Mouse (Mus musculus) left cerebral cortex, adult 18-20 months (tissue): ENCODE measurements around the gene Olfr750. TPM values are rescaled to one million over a fixed set of nuclear protein-coding genes. Genes with fewer than 3 reads are reported as not detected.
A peak's percentile ranks its signal among the peaks of the same experiment; 100 is the strongest.

Experiments
- DNase-seq, 2 experiments: peaks; one replicate each; pipeline ENCODE4 v3.0.0; 2021 to 2022; ENCODE audit warnings: low spot score in 2 of 2, mixed read lengths in 1 of 2
- total RNA-seq, 2 experiments: library from RNA; stranded (reverse); gene quantifications; 2 replicates each; pipeline ENCODE4 v1.2.3; 2021

Gene Olfr750
- total RNA-seq, 2 experiments from 2014 or later: not detected

- peak; percentile 98 to 99 for DNase-seq
Measured at GRCm38 (mm10) chr14:51088970-51089673, 14.9 kb upstream of the Olfr750 start.

- DNase-seq: peak; percentile 88 to 89
Measured at GRCm38 (mm10) chr14:51088166-51088969, 14.1 kb upstream of the Olfr750 start.

DNA sequence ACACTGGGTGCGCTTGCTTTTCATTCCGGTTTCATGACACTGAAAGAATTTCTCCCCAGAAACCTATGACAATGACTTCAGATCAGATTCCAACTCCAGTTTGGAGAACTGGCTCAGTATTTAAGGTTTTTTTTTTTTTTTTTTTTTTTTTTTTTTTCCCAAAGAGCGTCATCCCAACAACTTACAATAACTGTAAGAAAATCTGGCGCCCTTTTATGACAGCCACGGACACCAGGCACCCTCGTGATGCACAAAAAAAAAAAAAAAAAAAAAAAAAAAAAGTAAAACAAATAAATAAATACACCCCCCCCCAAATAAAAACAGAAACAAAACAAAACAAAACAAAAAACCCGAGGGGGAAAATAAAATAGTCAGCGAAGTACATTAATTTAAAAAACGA, 13.5 kb upstream of the Olfr750 start:
- DNase-seq: no peak

GRCm38 (mm10) chr14:51085911-51086310, 11.7 kb upstream of the Olfr750 start:
- no peak for DNase-seq

GRCm38 (mm10) chr14:51085086-51085485, 10.9 kb upstream of the Olfr750 start:
- no peak for DNase-seq

DNA sequence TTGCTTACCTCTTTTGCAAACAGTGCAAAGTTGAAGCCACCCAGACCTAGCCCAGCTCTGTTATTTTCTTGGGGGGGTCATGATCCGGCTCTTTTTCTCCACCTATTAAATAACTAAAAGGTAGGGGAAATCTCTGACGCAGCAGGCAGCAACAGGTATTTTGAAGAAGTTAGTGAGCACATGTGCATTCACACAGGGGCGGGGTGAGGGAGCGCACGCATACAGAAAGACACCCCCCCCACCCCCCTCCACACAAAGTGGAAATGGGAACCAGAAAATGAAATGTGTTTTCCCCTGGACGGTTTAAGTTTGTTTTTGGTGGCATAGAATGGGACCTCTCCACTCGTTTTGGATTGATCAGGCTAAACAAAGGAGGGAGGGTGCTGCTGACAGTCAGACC, 9.6 kb upstream of the Olfr750 start:
- DNase-seq: no peak

DNA sequence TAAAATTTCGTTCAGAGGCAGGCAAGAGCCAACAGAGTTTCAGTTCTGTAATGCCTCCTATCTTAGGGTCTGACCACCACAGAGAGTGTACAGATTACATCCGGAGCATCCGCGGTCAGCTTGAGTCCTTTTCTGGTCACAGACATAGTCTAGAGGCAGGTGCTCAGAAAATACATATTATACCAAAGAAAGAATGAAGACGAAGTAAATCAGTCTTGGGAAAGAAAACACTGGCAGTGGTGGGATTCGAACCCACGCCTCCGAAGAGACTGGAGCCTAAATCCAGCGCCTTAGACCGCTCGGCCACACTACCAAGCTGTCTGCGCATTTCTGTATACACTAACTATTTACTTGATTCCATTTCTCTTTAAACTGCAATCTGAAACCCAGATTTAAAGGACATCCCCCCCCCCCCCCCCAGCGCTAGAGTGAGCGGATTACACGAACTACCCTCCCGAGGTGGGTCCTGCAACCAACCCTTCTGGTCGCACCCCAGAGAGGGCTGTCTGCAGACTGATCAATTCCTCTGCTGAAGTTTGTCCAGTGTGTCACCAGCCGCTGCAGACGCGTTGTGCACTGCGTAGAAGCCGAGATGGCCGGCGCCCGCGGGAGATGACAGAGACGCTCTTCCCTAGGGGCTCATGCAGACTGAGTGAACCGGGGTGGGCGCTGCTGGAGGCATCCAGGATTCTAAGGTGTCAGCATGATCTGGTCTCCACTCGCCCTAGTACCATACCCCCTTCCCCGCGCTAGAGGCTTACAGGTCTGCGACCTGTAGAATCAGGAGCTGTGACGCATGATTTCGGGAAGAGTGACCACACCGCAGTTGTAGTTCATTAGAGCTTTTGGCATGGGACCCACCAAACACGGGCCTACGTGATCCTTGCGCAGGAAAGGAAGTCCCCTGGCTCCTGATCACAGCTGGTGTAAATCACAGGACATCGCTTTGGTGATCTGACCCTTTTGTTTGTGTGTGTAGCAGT, 8.7 kb upstream of the Olfr750 start:
- peak; percentile 65 to 69 for DNase-seq

- no peak for DNase-seq
Measured at GRCm38 (mm10) chr14:51081035-51081434, 6.8 kb upstream of the Olfr750 start.

GRCm38 (mm10) chr14:51079180-51079579, 4.9 kb upstream of the Olfr750 start:
- DNase-seq: no peak

GRCm38 (mm10) chr14:51069617-51070016, 4.6 kb downstream of the Olfr750 start:
- no peak for DNase-seq

GRCm38 (mm10) chr14:51068956-51069355, 5.3 kb downstream of the Olfr750 start:
- DNase-seq: no peak

- DNase-seq: no peak
Measured at GRCm38 (mm10) chr14:51060761-51061160, 13.5 kb downstream of the Olfr750 start.

DNA sequence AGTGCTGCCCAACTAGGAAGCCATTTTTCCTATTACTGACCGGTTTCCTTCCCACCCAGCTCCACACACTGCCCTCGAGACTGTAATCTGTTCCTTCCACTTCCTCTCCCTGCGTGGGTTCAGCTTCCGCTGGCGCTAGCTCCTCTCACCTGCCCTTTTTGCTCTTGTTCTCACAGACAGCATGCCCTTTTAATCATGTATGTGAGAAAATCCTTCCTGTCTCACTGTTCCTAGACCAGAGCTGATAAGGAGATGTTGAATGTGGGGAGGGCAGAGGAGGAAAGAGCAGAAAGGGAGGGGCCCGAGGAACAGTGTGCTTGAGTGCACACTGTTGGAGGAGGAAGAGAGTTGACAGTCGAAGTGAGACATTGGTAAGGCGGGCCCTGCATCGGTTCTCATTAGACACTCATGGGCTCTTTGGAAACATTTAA, 16.8 kb downstream of the Olfr750 start, which contains the start of gene Rnase12:
Gene Rnase12, minus strand, starts transcription at position 261 of the 431 bp plus-strand sequence.
- DNase-seq: no peak

- no peak for DNase-seq
Measured at GRCm38 (mm10) chr14:51054243-51055237, 19.7 kb downstream of the Olfr750 start.

DNA sequence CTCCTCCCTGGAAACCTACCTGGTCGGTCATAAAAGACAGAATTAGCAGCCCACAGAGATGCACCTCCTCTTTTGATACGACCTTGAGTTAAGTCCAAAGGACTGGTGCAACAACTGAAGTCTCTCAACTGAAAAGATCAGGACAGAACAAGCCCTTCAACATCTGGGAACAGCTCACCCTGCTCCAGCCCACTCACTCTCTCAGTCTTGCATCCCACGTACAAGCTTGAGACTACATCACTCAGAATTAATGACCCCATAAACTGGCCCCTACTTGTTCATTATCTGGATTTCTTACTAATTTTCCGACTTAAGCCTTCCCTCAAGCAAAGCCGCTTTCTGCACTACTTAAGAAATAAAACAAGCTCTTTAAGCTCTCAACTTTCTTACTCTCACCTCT, 21.1 kb downstream of the Olfr750 start:
- DNase-seq: no peak

GRCm38 (mm10) chr14:51051941-51052340, 22.3 kb downstream of the Olfr750 start:
- no peak for DNase-seq

DNA sequence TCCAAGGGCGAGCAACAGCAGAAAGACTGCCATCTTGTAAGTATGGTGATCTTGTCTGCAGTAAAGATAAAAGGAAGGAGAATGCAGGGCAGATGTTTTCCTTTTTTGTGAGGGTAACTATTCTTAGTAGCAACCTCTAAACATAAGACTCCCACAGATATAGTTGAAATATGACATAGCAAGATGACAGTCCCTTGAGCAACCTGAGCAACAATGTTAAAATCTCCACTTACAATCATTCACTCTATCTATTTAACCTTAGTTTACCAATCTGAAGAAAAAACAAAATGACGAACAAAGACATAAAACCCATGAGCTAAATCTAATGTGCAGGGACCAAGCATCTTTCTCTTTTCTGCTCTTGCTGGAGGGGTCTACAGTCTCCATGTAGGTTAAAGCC, 24.2 kb downstream of the Olfr750 start, which contains the start of gene Rnase11:
Gene Rnase11, minus strand, starts transcription at position 101 of the 400 bp plus-strand sequence.
- DNase-seq: no peak

- DNase-seq: no peak
Measured at GRCm38 (mm10) chr14:51047846-51048245, 26.4 kb downstream of the Olfr750 start.

DNA sequence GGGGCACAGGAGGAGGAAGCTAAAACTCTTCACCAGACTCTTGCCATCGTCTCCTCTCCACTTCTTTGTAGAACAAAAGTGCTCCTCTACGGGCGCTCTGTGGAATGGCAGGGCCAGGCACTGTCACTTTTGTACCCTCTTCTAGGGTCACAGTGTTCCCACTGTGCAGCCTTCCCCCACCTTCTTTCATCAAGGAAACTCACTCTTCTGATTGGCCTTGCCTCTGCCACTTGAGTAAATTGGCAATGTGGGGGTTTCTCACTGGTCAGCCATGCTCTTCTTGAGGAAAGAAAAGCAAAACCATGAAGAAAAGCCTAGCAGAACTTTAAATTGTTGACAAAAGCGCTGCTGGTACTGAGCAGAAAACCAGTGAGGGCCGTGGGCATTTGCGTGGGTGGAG, 32.5 kb downstream of the Olfr750 start, which contains the start of gene Rnase9:
Gene Rnase9, minus strand, starts transcription at position 101 of the 400 bp plus-strand sequence.
- no peak for DNase-seq

- DNase-seq: no peak
Measured at GRCm38 (mm10) chr14:51036214-51036613, 38.0 kb downstream of the Olfr750 start.
